Mouse (Mus musculus) heart, embryonic 16.5 days (tissue): ENCODE data around the gene Olfr77. TPM values are rescaled to one million over a fixed set of nuclear protein-coding genes. Genes with fewer than 3 reads are reported as not detected.

ENCODE experiments used
- ATAC-seq: fragments of 200-750 bp; cut with Nextera tagmentation; replicated peaks from 2 replicates; pipeline ENCODE4 v1.8.0; 2017; ENCODE audit warnings: moderate number of reproducible peaks; ENCODE audit not compliant: insufficient read depth, low FRiP score; ENCODE audit errors: extremely low read depth
- H3K27ac ChIP-seq: fragments of 300-500 bp; sonication (generic); 2 replicates; pipeline ENCODE4 v1.5.1; 2014; ENCODE audit warnings: mild to moderate bottlenecking, low read length, control low read depth, moderate library complexity
- H3K27me3 ChIP-seq: fragments of 300-500 bp; sonication (generic); 2 replicates; pipeline ENCODE4 v1.6.1; 2014; ENCODE audit warnings: low read length, mixed read lengths; ENCODE audit not compliant: control insufficient read depth, insufficient read depth
- H3K36me3 ChIP-seq: fragments of 300-500 bp; sonication (generic); 2 replicates; pipeline ENCODE4 v1.6.1; 2014; ENCODE audit not compliant: control insufficient read depth, insufficient read depth
- H3K4me1 ChIP-seq: fragments of 300-500 bp; sonication (generic); 2 replicates; pipeline ENCODE4 v1.6.1; 2014; ENCODE audit warnings: low read length, mixed read lengths; ENCODE audit not compliant: control insufficient read depth, insufficient read depth
- H3K4me2 ChIP-seq: fragments of 300-500 bp; sonication (generic); 2 replicates; pipeline ENCODE4 v1.6.1; 2014; ENCODE audit warnings: low read depth, mild to moderate bottlenecking, control low read depth, low read length
- H3K4me3 ChIP-seq: fragments of 300-500 bp; sonication (generic); 2 replicates; pipeline ENCODE4 v1.5.1; 2014; ENCODE audit warnings: mild to moderate bottlenecking, control low read depth, low read length
- H3K9ac ChIP-seq: fragments of 300-500 bp; sonication (generic); 2 replicates; pipeline ENCODE4 v1.6.1; 2014; ENCODE audit warnings: low read length, control low read depth
- H3K9me3 ChIP-seq: fragments of 300-500 bp; sonication (generic); replicated peaks from 2 replicates; pipeline ENCODE4 v1.6.1; 2016; ENCODE audit warnings: low read length; ENCODE audit not compliant: control insufficient read depth
- WGBS: fragments of 180-500 bp; shearing (Covaris S2); extraction: QIAGEN DNeasy Blood & Tissue Kit; methylation state at CpG from one replicate; pipeline ENCODE4 v1.1.7; 2014; 5-methylcytosine and 5-hydroxymethylcytosine counted together
- polyA plus RNA-seq: library from polyadenylated mRNA; unstranded; fragments of >200 nt; fragmentation: Nextera tagmentation; extraction: Ambion mirVana; gene quantifications from 2 replicates; pipeline ENCODE4 v1.2.1, GENCODE M21; 2015

Olfr77 gene
- 0.15 and 0.20 TPM in 2 replicates for polyA plus RNA-seq

DNA sequence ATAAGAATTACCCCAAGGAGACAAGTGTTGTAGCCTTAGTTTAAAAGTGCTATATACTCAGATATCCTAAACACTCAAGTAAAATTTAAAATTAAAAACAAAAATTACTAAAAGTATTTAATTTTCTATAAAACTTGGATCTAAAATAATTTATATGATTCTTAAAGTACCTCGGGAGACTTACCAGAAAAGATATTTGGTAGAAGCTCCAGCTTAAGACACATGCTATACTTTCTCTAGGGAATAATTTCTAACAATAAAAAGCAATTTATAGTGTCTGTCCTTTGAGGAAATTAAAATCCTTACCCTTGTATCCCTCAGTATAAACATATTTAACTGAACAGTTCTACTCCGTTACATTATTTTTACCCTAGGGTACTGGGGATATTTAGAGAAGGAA, at the start of gene Olfr77:
Olfr77 (plus strand) TSS at position 301 of the 400 bp plus-strand sequence.
- ATAC-seq: no peak
- Histone ChIP-seq H3K4me3 (no peak within 1 kb of the TSS), H3K4me2 (no peak within 1 kb of the TSS), H3K27ac (no peak within 1 kb of the TSS), H3K4me1 (no peaks in the 10 kb centered on the region), H3K27me3 (no peaks in the 10 kb centered on the region), H3K9me3 (no peaks in the 10 kb centered on the region), H3K36me3 (no peaks in the 10 kb centered on the region), H3K9ac (no peak within 1 kb of the TSS)
- 76% methylated on average over 2 of the region's 2 CpGs for WGBS

DNA sequence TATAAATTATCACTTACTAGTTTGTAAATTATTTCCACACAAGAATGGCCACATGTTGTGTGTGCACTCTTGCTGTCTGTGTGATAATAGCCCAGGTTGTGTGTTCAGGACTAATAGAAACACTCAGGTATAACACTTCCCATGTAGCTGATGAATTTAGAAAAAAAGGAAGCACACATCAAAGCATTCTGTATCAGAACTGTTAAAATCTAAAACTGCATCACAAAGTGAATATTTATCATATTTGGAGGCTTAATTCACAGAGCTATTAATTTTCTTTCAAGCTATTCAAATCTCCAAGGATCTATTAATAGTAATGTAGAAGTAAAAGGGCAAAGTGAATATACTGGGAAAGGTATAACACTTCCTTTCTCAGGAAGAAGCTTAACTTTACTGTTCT, 28.8 kb upstream of the Olfr77 start, which contains the start of gene Olfr862:
Olfr862 (minus strand) TSS at position 101 of the 400 bp plus-strand sequence.
- Histone ChIP-seq H3K4me3 (no peak within 1 kb of the TSS), H3K4me2 (no peak within 1 kb of the TSS), H3K27me3 (no peaks in the 10 kb centered on the region), H3K36me3 (no peaks in the 10 kb centered on the region), H3K27ac (no peak within 1 kb of the TSS), H3K9ac (no peak within 1 kb of the TSS), H3K4me1 (no peaks in the 10 kb centered on the region), H3K9me3 (no peaks in the 10 kb centered on the region; the same call in 1 of the 2 replicates)
- ATAC-seq: no peak

DNA sequence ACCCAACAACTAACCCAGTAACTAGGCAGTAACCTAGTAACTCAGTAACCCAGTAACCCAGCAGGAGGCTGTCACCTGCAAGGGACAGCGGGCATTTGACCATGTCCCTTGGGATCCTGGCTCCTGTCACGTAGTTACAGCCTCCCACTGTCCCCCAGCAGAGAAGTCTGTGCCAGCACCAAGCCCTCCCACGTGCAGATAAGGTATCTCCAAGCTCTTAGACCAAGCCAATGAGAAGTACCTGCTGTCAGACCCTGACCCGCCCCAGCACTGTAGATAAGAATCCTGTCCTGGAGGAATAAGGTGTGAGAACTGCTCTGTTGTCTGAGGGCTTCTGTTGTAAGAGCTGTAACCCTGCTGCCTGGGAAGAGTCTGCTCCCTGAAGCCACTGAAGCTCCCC, 5.5 kb upstream of the Olfr77 start:
- H3K9ac ChIP-seq: no peak overlapping the region
- WGBS: 38% methylated on average over 4 of the region's 4 CpGs
- H3K4me2 ChIP-seq: no peak overlapping the region
- no peak for ATAC-seq
- no peak overlapping the region for H3K27ac ChIP-seq
- H3K36me3 ChIP-seq: no peaks in the 10 kb centered on the region
- H3K4me1 ChIP-seq: no peaks in the 10 kb centered on the region
- H3K4me3 ChIP-seq: no peak overlapping the region
- no peaks in the 10 kb centered on the region for H3K9me3 ChIP-seq
- H3K27me3 ChIP-seq: no peaks in the 10 kb centered on the region

Other genes starting within 250 kb of the Olfr77 start
- not detected in 2 replicates for gene Olfr857, start 207.4 kb upstream of the Olfr77 start, polyA plus RNA-seq
- not detected in 2 replicates for gene Olfr58, start 136.6 kb upstream of the Olfr77 start, polyA plus RNA-seq
- not detected in 2 replicates for gene Olfr859, start 112.0 kb upstream of the Olfr77 start, polyA plus RNA-seq
- not detected in 2 replicates for gene Olfr860, start 67.1 kb upstream of the Olfr77 start, polyA plus RNA-seq
- gene Olfr862, start 28.9 kb upstream of the Olfr77 start, polyA plus RNA-seq: not detected in 2 replicates
- gene Olfr866, start 111.2 kb downstream of the Olfr77 start, polyA plus RNA-seq: not detected in 2 replicates
- gene Olfr867, start 140.7 kb downstream of the Olfr77 start, polyA plus RNA-seq: not detected in 2 replicates
- not detected in 2 replicates for gene Olfr868, start 181.8 kb downstream of the Olfr77 start, polyA plus RNA-seq
- gene Olfr869, start 212.1 kb downstream of the Olfr77 start, polyA plus RNA-seq: not detected in 2 replicates